Mouse (Mus musculus): ENCODE measurements around the gene Pmpca. TPM values are rescaled to one million over a fixed set of nuclear protein-coding genes. Genes with fewer than 3 reads are reported as not detected.

Pmpca gene
- polyA plus RNA-seq, 1 experiment from 2014 or later, result 115 TPM

DNA sequence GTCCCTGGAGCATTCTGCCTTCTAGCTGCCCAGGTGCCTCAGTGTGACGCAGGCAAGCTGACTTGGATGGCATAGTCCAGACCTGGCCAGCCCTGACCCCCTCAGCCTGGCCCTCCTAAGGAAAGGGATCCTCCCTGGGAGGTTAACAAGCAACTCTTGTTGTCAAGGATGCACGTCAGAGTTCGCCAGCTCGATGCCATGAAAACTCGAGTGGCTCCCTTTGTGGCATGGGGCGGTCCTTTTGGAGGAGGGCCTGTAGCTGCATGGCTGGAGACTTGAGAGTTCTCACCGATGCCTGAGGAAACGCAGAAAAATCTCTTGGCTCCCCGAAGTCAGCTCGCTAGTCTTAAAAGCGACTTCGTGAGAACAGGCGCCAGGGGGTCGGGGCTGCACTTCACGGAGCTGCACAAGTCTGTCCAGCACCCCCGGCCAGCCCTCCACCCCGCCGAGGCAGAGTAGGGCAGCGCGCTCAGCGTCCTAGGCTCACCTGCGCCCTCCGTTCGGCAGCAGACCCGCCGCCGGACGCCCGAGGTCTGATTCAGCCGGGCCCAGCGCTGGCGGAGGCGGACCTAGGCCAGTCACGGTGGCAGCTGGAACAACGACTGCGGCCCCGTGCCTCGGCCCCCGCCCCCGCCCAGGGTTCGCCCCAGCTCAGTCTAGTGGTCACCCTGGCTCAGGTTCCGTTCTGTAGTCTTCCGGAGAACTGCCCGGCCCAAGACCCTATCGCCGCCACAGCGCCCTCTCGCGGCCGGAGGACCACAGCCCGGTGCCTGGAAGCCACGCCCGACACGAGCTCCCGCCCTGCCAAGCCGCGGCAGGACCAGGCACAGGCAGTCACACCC lies 19.6 kb downstream of the Pmpca start, which contains the start of gene Inpp5e:
Inpp5e (minus strand) TSS at position 689 of the 842 bp plus-strand sequence.
- under 1% methylated on average over 57 of the region's 57 CpGs for WGBS
- Histone ChIP-seq H3K4me2 (peak within 1 kb of the TSS; percentile 86), H3K27me3 (replicated peaks) (no peaks in the 10 kb centered on the region), H3K4me3 (peak within 1 kb of the TSS; percentile 92), H3K27ac (replicated peaks) (peak within 1 kb of the TSS; percentile 83), H3K9ac (peak within 1 kb of the TSS; percentile 96), H3K9me3 (no peaks in the 10 kb centered on the region), H3K36me3 (peaks cover 58% of the 10 kb centered on the region), H3K4me1 (peaks cover 40% of the 10 kb centered on the region)
- peak; percentile 91 for ATAC-seq (ENCODE audit: extremely low read depth, insufficient number of reproducible peaks, low FRiP score, low TSS enrichment)

GRCm38 (mm10) chr2:26409362-26409761 lies 20.2 kb downstream of the Pmpca start:
- peaks cover 64% of the 10 kb centered on the region for H3K36me3 ChIP-seq
- H3K9me3 ChIP-seq, result no peaks in the 10 kb centered on the region
- H3K4me3 ChIP-seq, result peak overlapping the region; percentile 92
- ATAC-seq (ENCODE audit: extremely low read depth, insufficient number of reproducible peaks, low FRiP score, low TSS enrichment), result no peak
- peak overlapping the region; percentile 86 for H3K4me2 ChIP-seq
- H3K4me1 ChIP-seq, result peaks cover 40% of the 10 kb centered on the region
- H3K27me3 ChIP-seq (replicated peaks), result no peaks in the 10 kb centered on the region
- no peak overlapping the region for H3K9ac ChIP-seq
- no peak overlapping the region for H3K27ac ChIP-seq (replicated peaks)
- 57% methylated on average over 3 of the region's 3 CpGs for WGBS

DNA sequence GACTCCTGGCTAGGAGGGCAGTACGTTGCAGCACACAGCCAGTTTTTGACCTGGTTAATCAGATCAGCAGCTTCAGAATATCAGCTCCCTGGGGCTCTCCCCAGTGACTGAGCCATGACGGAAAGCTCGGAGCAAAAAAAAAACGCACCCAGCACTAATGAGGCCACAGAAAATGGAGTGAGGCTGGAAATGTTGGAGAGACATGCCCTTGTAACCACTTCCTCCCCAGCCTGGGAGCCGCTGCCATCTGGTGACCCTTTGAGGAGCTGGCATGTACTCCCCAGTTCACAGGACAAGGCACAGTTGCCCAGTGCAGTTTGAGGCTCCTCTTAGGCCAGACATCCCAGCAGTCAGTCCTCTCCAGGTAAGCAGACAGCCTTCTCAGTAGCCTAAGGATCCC lies 21.0 kb downstream of the Pmpca start:
- Histone ChIP-seq H3K4me1 (peaks cover 34% of the 10 kb centered on the region), H3K27ac (replicated peaks) (no peak overlapping the region), H3K4me3 (no peak overlapping the region), H3K36me3 (peaks cover 72% of the 10 kb centered on the region), H3K27me3 (replicated peaks) (no peaks in the 10 kb centered on the region), H3K9me3 (no peaks in the 10 kb centered on the region), H3K9ac (no peak overlapping the region), H3K4me2 (no peak overlapping the region)
- no peak for ATAC-seq (ENCODE audit: extremely low read depth, insufficient number of reproducible peaks, low FRiP score, low TSS enrichment)
- 76% methylated on average over 5 of the region's 5 CpGs for WGBS

DNA sequence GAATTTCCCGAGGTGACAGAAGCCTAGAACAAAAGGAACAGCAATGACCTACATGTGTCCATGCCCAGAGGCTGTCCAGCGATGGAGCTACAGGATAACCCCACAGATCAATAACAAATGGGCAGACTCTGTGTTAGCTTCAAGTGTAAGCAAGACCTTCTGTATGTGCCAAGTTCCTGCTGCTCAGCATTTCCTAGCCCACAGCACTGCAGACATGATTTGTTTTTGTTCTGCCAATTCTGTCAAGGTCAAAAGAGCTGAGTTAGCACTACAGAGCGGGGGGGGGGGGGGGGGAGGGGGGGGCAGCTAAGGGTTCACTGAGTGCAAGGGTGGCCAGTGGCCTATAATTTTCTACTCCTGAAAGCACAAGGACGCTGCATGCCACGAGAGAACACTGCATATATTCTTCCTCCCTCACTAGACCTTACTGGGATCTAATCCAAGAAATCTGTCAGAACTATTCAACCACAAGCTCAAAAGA lies 21.8 kb downstream of the Pmpca start:
- peaks cover 29% of the 10 kb centered on the region for H3K4me1 ChIP-seq
- no peak overlapping the region for H3K27ac ChIP-seq (replicated peaks)
- no peak overlapping the region for H3K4me3 ChIP-seq
- no peak overlapping the region for H3K4me2 ChIP-seq
- no peak for ATAC-seq (ENCODE audit: extremely low read depth, insufficient number of reproducible peaks, low FRiP score, low TSS enrichment)
- H3K27me3 ChIP-seq (replicated peaks), result no peaks in the 10 kb centered on the region
- H3K9ac ChIP-seq, result peak overlapping the region; percentile 10; the same call in 1 of the 2 replicates
- 78% methylated on average over 5 of the region's 5 CpGs for WGBS
- no peaks in the 10 kb centered on the region for H3K9me3 ChIP-seq
- peaks cover 76% of the 10 kb centered on the region for H3K36me3 ChIP-seq

DNA sequence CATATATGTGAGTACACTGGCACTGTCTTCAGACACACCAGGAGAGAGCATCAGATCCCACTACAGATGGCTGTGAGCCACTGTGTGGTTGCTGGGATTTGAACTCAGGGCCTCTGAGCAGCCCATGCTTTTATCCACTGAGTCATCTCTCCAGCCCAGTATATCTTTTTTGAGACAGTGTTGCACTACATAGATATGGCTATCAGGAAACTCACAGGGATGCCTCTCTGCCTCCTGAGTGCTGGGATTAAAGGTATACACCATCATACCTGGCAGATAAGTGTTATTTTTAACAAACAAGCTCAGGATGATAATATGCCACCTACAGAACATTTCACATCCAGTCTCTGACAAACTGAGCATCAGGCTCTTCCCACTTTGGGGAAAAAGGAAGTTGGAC lies 27.9 kb downstream of the Pmpca start:
- H3K27me3 ChIP-seq (replicated peaks), result no peaks in the 10 kb centered on the region
- no peaks in the 10 kb centered on the region for H3K9me3 ChIP-seq
- peaks cover 100% of the 10 kb centered on the region for H3K36me3 ChIP-seq
- no peak overlapping the region for H3K9ac ChIP-seq
- no peak for ATAC-seq (ENCODE audit: extremely low read depth, insufficient number of reproducible peaks, low FRiP score, low TSS enrichment)
- no peak overlapping the region for H3K4me3 ChIP-seq
- H3K4me2 ChIP-seq, result no peak overlapping the region
- no peaks in the 10 kb centered on the region for H3K4me1 ChIP-seq
- no peak overlapping the region for H3K27ac ChIP-seq (replicated peaks)

DNA sequence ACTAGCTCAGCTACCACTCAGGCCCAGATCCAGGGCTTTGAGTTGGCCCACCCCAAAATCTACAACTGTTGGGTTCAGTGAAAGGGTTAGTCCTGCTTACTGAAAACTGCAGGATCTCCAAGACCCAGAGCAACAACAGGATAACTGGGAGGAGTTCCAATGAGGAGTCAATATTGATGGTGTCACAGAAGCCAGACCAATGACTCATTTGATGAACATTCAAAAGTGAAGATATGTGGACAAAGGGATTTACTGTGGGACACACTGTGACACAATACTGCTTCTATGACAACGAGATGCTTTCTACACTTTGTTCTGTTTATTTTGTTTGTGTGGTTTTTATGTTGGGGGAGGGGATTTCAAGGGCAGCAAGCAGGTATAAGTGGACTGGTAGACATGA lies 29.0 kb downstream of the Pmpca start:
- no peak overlapping the region for H3K9ac ChIP-seq
- H3K4me1 ChIP-seq, result 0 out of 2 replicates have a peak, but pooled peaks cover 2% of the 10 kb centered on the region
- no peak overlapping the region for H3K4me3 ChIP-seq
- 80% methylated on average over 1 of the region's 1 CpGs for WGBS
- H3K4me2 ChIP-seq, result no peak overlapping the region
- no peak overlapping the region for H3K27ac ChIP-seq (replicated peaks)
- ATAC-seq (ENCODE audit: extremely low read depth, insufficient number of reproducible peaks, low FRiP score, low TSS enrichment), result no peak
- H3K27me3 ChIP-seq (replicated peaks), result no peaks in the 10 kb centered on the region
- peaks cover 100% of the 10 kb centered on the region for H3K36me3 ChIP-seq
- no peaks in the 10 kb centered on the region for H3K9me3 ChIP-seq

- no peak overlapping the region for H3K27ac ChIP-seq (replicated peaks)
- H3K4me1 ChIP-seq, result 0 out of 2 replicates have a peak, but pooled peaks cover 4% of the 10 kb centered on the region
- no peak overlapping the region for H3K9ac ChIP-seq
- H3K4me2 ChIP-seq, result no peak overlapping the region
- H3K4me3 ChIP-seq, result no peak overlapping the region
- H3K27me3 ChIP-seq (replicated peaks), result no peaks in the 10 kb centered on the region
- H3K36me3 ChIP-seq, result peaks cover 99% of the 10 kb centered on the region
- H3K9me3 ChIP-seq, result no peaks in the 10 kb centered on the region
- 86% methylated on average over 2 of the region's 2 CpGs for WGBS
- ATAC-seq (ENCODE audit: extremely low read depth, insufficient number of reproducible peaks, low FRiP score, low TSS enrichment), result no peak
Measured at GRCm38 (mm10) chr2:26421969-26422368, 32.8 kb downstream of the Pmpca start.

DNA sequence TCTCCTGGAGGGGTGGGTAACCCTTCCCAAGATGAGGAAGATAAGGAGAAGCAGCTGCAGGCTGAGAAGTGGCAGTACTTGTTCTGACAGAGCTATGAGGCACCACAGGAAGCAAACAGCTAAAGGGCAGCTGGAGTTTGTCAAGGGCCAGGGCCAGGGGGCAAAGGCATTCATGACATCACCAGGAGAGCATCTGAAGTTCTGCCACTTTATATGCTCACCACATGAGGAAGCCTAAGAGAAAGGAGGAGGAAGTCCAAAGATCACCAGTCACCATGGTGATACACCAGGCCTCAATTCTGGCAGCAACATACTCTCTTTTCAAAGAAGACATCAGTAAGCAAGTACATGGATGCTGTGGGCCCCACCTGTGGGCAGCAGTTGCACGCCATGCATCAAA lies 33.9 kb downstream of the Pmpca start:
- Histone ChIP-seq H3K9me3 (no peaks in the 10 kb centered on the region), H3K27ac (replicated peaks) (no peak overlapping the region), H3K4me1 (0 out of 2 replicates have a peak, but pooled peaks cover 4% of the 10 kb centered on the region), H3K9ac (no peak overlapping the region), H3K4me2 (no peak overlapping the region), H3K36me3 (peaks cover 99% of the 10 kb centered on the region), H3K4me3 (no peak overlapping the region), H3K27me3 (replicated peaks) (no peaks in the 10 kb centered on the region)
- 83% methylated on average over 1 of the region's 1 CpGs for WGBS
- no peak for ATAC-seq (ENCODE audit: extremely low read depth, insufficient number of reproducible peaks, low FRiP score, low TSS enrichment)

- WGBS, result 90% methylated on average over 2 of the region's 2 CpGs
- ATAC-seq (ENCODE audit: extremely low read depth, insufficient number of reproducible peaks, low FRiP score, low TSS enrichment), result no peak
- Histone ChIP-seq H3K4me3 (no peak overlapping the region), H3K4me2 (no peak overlapping the region), H3K27ac (replicated peaks) (no peak overlapping the region), H3K36me3 (peaks cover 99% of the 10 kb centered on the region), H3K4me1 (0 out of 2 replicates have a peak, but pooled peaks cover 4% of the 10 kb centered on the region), H3K27me3 (replicated peaks) (no peaks in the 10 kb centered on the region), H3K9ac (no peak overlapping the region), H3K9me3 (no peaks in the 10 kb centered on the region)
Measured at GRCm38 (mm10) chr2:26424541-26424940, 35.4 kb downstream of the Pmpca start.

GRCm38 (mm10) chr2:26429851-26430250 lies 40.7 kb downstream of the Pmpca start:
- H3K4me1 ChIP-seq, result no peaks in the 10 kb centered on the region
- peaks cover 98% of the 10 kb centered on the region for H3K36me3 ChIP-seq
- ATAC-seq (ENCODE audit: extremely low read depth, insufficient number of reproducible peaks, low FRiP score, low TSS enrichment), result no peak
- H3K27me3 ChIP-seq (replicated peaks), result no peaks in the 10 kb centered on the region
- no peak overlapping the region for H3K9ac ChIP-seq
- H3K4me3 ChIP-seq, result no peak overlapping the region
- H3K9me3 ChIP-seq, result no peaks in the 10 kb centered on the region
- 96% methylated on average over 5 of the region's 5 CpGs for whole genome bisulfite sequencing
- no peak overlapping the region for H3K4me2 ChIP-seq
- H3K27ac ChIP-seq (replicated peaks), result no peak overlapping the region

DNA sequence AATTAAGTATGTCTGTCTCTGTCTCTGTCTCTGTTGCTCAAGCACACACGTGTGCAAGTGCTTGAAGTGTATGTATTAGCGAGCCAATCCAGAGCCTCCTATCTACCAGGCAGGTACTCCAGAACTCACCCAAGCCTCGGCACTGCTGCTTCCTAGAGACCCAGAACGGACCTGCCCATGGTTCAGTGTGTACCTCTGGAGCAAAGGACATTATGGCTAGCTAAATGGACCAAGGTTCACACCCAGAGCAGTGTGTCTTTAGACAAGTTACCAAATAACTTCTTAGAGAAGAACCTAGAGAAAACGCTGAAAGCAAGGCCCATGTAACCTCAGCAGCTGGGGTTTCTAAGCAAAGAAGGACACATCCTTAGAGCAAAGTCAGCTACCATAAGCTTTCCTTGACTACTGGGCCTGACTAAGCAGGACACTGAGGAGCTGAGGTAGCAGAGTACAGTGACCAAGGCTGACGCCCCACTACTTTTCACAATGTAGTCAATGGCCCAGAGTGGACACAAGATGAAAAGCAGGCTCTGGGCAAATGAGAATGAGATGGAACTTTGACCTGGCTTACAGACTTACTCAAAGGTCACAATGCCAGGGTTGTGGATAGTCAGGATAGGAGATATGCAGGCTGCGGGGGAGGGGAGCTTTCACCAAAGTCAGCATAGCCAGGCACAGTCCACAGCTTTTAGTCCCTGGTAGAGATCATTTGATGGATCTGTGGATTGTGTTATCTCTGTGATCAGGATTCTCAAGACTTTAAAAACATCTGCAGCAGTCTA lies 45.8 kb downstream of the Pmpca start:
- Histone ChIP-seq H3K27me3 (replicated peaks) (no peaks in the 10 kb centered on the region), H3K4me1 (peaks cover 14% of the 10 kb centered on the region; the same call in 1 of the 2 replicates), H3K9ac (no peak overlapping the region), H3K9me3 (no peaks in the 10 kb centered on the region), H3K27ac (replicated peaks) (no peak overlapping the region), H3K4me2 (no peak overlapping the region), H3K4me3 (no peak overlapping the region), H3K36me3 (peaks cover 94% of the 10 kb centered on the region)
- 86% methylated on average over 7 of the region's 7 CpGs for WGBS
- ATAC-seq (ENCODE audit: extremely low read depth, insufficient number of reproducible peaks, low FRiP score, low TSS enrichment), result no peak

Data from heart, embryonic 13.5 days (tissue).